Mouse (Mus musculus): ENCODE data around the gene Acoxl.

Gene Acoxl

DNA sequence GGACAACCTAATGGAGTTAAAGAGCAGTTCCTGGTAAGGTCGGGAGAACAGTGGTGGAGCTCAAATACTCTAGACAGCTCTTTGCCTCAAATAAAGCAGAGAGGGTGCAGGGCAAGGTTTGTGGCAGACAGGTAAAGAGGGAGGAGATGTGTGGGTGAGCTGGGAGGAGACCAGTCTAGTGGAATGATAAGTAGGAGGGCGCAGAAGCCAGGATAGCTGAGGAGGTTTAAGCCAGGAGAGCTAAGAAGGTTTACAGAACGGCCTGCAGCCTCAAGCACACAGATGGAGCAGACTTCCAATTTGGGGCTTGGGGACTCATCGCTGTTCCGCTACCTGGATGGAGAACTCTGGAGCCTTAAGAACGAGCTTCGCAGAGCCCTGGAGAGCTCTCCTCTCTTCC, at the start of gene Acoxl:
TSS of gene Acoxl (plus strand) at position 301 of the 400 bp plus-strand sequence.
- DNase-seq (ENCODE audit: extremely low read depth, low read depth, low spot score), result no peak

DNA sequence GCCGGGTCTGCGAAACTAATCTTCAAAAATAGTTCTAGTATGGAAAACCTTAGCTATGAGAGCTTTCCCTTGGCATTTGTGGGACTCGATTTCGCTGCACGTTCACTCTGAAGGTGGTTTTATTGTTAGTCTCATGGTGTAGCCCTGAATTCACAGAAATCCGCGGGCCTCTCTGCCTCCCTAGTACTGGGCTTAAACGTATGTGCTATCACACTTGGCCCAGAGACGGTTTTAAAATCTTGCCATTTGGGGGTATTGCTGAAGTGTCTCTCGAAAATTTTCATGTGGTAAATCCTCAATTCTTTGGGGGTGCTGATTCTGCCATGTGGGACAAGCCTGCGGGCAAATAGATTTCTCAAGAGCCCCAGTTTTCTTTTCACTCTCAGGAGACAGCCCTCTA, 49.5 kb upstream of the Acoxl start:
- no peak for DNase-seq (ENCODE audit: extremely low read depth, low read depth, low spot score)

DNA sequence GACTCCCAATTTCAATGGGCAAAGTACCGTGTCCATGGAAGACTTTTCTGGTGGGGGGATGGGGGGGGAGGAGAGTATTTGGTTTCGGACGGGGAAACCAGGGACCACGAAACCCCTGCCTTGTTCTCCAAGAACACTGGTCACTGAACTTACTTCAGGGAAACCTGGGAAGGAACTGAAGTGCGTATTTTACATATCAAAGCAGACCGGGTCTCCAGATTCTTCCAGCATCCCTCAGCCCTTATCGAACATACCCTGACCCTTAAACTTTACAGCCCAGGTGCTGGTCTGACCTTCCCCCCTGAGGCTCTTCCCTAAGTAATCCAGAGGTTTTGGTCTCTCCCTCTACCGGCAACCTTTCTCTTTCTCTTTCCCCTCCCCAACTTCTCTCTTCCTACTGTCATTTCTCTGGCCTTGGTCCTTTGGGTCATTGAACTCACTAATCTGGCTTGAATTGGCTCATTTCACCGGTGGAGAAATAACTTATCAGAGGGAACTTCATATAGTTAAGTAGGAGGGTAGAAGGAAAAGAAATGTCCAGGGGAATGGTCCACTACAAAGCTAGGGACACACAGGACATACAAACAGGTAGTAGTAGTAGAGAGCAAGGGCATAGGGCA, 48.9 kb upstream of the Acoxl start:
- no peak for DNase-seq (ENCODE audit: extremely low read depth, low read depth, low spot score)

DNA sequence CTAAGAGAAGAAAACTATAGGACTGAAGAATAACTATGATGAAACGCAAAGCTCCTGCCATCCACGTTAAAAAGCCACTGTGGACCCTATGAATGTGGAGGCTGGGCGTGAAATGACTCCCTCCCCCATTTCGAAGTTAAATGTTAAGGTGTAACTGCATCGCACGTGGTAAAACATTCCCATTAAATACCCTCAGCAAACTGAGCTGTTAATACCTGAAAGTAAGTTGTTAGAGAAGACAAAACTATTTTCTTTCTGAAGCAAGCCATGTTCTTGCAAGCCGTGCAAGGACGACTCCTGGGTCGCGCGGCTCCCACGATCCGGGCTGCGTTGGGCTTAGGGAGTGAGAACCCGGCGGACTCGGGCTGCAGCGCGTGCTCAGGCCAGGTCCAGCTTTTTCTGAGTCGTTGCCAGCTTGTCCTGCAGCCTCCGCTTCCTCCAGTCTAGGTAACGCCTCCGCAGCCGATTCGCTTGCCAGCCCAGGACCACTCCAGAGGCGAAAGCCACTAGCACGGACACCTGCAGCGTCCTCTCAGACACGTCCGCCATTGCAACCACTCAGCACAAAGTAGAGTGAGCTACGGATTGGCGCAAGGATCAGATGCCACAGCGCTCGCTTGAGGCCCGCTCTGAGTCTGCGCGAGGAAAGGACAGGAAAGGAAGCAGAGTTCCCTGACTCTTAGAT, 46.6 kb upstream of the Acoxl start, which contains the start of gene Mtln:
TSS of gene Mtln (minus strand) at position 570 of the 685 bp plus-strand sequence.
- DNase-seq (ENCODE audit: extremely low read depth, low read depth, low spot score), result peak; percentile 42

DNA sequence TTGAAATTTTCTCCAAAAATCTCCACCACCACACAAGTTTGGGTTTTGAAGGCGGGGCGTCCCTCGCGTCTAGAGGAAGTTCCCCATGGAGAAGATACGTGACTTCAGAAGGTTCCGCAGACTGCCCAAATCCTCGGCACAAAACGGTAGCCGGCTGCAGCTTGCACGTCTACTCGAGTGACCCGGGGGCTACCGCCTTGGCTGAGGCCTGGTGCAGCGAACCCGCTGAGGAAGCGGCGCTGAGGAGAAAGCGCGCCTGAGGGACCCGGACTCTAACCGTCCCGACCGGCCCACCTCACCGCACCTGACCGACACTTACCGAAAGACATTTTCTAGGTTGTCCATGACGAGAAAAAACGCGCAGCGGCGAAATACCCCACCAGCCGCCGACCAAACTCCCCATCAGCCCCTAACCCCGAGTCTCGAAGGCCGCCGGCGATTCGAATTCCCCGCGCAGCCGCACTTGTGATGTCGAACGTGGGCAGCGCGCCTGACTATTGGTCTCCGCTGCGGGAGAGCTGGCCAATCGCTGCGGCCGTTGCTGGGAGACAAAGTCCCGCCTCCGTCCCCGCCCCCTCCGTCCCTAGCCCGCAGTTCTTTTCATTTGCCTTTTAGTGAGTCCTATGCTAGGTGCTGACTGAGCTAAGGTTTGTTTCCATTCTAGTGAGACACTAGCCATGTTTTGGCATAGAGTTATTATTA, 7.1 kb upstream of the Acoxl start, which contains the start of gene Bub1:
TSS of gene Bub1 (minus strand) at position 465 of the 702 bp plus-strand sequence.
- DNase-seq (ENCODE audit: extremely low read depth, low read depth, low spot score), result no peak

DNA sequence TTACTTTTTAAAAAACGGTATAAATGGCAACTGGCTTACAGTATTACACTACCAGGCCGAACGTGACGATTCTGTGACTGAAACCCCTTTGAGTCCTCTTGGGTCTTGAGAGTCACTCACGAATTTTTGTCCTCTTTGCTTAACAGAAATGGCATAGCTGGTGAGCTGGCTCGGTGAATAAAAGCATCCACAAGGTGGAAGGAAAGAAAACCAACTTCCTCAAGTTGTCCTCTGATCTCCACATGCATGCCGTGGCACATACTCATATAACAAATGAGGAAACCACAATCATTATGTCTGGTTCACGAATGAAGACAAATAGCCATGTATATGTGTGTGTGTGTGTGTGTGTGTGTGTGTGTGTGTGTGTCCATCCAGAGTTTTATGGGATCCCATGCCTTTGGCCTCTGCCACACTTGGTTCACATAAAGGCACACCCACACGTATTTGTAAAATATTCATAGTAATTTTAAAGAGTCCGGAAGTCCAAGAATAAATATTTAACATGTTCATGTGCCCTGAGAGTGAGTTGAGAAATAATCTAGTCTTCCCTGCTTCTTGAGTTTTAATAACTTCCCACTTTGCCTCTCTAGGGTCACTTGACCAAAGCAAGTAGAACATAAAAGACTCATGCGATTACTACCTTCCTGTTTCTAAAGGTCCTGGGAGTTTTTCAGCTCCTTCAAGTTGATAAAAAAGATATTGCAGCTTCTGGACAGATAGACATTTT, 6.4 kb upstream of the Acoxl start:
- no peak for DNase-seq (ENCODE audit: extremely low read depth, low read depth, low spot score)

DNA sequence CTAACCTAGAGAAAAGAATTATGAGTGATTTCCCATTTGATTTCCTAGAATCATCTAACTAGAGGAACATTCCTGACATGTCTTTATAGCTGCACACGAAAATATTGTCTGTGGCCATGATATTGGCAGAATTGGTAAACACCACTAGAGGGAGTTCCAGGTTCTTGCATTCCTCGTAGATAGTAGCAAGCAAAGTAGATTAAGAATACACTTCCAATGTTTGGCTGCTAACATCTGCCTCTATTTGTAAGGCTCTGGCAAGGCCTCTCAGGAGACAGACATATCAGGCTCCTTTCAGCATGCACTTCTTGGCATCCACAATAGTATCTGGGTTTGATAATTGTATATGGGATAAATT, 5.9 kb upstream of the Acoxl start:
- no peak for DNase-seq (ENCODE audit: extremely low read depth, low read depth, low spot score)

DNA sequence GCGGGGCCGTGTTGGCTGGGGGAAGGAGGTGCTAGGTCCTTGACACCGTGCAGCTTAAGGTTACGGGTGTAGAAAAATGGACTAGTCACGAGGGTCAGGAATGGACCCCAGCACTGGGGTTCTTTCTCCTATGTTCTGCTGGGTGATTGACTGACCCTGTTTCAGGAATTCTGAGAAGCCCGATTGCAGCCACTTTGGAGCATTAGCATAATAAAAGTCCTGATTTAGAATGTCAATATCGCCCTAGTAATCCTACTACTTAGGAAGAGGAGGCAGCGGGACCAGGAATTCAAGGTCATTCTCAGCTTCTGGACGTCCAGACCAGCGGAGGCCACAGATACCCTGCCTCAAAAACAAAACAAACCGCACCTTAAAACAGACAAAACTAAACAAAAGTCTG, 749 bp downstream of the Acoxl start:
- DNase-seq (ENCODE audit: extremely low read depth, low read depth, low spot score), result no peak

DNA sequence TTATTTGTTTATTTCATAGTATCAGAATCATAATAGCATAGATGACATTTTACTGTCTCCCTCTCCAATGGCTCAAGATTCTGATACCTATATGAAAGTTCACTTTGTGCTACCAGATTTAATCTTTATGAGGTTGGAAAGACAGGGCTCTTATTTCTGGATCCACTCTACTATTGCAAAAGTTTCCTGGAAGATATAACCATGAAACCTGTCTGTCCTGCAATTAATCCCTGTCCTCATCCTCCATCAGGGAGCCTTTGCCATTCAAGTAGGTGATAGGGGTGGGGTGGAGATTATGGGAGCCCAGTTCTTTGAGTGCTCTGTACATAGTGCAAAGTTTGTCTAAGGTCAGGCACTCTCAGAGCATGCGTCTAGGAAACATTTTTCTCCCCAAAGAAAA, 2.7 kb downstream of the Acoxl start:
- peak; percentile 95 for DNase-seq (ENCODE audit: extremely low read depth, low read depth, low spot score)

DNA sequence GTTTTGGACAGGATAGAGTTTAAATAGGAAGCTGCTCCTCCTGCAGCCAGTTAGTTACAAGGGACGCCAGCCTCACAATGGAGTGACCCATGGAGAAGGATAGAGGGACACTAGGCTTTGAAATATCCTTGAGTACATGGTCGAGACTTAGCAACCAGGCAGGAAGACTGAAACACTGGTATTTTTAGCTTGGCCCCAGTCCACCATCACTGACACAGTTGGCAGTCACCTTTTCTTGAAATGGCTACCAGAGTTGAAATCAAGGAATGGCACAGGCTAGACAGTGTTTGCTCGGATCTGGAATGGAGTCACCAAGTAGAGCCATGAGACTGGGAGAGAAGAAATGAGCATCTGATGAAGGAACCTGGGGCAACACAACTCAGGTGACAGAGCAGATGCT, 3.7 kb downstream of the Acoxl start:
- DNase-seq (ENCODE audit: extremely low read depth, low read depth, low spot score), result no peak

DNA sequence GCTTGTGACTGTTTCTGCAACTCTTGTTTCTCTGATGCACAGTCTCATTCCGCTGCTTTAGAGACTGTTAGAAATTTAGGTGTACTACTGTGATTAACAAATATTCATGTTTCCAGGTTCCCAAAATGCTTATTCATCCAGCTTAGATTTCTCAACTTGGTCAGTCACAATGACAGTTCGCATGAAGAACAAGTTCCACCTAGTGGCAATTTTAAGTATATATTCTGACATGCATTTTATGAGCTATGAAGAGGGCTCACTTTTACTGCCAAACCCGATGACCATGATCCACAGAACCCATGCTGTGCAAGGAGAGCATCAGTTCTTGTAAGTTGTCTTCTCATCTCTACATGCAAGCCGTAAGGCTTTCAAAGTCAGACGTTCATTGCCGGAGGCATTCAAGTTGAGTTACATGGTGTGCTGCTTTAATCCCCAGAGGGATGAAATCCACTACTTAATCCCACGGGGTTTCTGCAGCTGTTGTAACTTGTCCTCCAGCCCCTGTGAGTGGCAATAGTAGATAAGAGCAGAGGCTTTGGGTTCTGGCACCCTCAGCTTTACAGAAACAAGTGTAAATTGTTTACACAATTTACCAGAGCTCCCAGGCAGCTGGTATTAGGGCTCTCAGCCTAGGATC, 6.8 kb downstream of the Acoxl start:
- peak; percentile 93 for DNase-seq (ENCODE audit: extremely low read depth, low read depth, low spot score)

DNA sequence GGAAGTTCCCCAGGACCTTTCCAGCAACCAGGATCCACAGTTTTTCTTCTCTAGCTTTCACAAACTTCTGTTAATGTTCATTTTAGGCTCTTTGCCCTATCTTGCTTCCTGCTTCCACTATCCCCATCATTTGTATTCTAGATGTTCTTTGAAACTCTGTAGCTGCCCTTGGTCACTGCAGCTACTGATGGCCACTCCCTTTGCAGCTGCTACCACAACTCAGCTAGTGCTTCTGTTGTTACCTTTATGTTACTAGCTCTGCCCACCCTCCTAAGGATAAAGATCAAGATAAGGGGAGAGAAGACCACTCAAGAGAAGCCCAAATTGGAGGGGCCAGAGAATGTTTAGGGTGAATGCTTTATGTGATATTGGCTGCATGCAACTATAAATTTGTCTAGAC, 7.3 kb downstream of the Acoxl start:
- DNase-seq (ENCODE audit: extremely low read depth, low read depth, low spot score), result no peak

DNA sequence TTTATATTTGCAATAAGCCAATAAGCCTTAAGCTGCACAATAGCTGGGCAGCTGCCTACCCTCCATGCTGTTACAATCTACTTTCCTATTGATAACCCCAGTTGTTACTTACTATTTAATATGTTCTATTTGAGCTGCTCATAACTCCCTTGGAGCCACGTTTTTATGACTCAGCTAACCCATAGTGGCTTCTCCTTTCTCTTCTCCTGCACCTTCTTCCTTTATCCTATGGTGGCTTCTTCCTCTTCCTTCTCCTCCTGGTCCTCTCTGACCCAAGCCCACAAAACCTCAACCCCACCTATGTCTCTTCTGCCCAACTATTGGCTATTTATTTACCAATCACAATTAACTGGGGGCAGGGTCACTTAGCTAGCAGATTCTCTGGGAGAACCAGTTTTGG, 7.9 kb downstream of the Acoxl start:
- DNase-seq (ENCODE audit: extremely low read depth, low read depth, low spot score), result no peak

DNA sequence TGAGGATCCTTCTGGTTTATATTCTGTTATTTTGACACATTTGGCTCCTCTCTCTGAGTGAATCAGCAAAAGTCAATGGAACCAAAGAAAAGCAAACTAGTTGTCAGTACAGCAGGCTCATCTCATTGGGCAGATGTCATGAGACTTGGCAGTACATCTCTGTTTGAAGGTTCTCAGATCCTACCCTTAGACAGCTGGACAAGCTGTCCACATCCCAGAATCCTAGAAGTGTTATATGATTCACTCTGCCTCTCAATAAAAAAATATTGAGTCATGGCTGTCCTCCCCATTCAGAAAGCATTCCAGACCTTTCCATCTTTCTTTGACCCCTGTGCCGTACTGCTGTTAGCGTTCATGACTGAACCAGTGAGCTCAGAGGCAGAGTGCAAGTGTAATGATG, 11.7 kb downstream of the Acoxl start:
- DNase-seq (ENCODE audit: extremely low read depth, low read depth, low spot score), result no peak

DNA sequence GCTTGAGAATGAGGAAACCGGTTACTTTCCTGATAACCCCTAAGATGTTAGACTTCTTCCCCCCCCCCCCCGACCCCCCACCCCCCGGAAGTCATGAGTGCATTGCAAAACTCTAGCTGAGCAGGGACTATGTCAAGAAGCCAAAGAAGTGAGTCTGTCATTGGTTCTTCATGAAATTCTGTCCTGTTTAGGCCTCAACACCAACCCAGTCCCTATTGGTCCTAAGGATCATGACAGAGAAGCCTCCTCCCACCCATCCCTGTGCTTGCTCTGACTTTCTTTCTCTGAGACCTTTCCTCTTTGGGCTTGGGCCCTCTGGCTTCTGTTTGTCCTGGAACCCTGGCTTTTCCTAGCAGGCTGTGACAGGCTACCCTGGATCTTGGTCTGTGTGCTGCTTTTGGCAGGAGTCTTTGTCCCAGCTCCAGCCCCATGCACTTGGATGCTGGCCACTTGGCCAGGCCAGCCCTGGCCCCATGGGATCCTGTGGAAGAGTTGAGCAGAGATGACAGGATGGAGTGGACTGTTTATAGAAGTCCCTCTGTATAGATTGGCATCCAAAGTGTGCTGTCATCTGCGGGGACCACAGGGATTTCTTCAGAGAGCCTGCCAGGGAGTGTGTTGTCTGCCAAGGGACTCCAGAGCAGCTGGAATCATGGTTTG, 15.8 kb downstream of the Acoxl start:
- DNase-seq (ENCODE audit: extremely low read depth, low read depth, low spot score), result no peak

DNA sequence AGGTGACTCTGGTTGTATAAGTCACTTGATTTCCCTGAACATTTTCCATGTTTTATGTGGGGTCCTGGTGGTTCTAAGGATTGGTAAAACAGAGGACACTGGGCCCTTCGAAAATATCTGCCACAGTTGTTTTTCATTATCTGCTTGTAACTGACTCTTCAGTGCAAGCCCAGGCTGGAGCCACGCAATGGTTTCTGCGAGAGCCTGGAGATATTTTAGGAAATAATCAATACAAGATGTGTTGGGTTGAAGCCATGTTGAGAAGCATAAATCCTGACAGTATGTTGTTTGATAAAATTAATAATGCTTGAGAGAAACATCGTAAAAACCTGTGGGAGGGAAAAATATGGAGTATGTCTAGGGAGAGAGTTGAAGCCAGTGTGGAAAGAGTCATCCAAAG, 25.7 kb downstream of the Acoxl start:
- no peak for DNase-seq (ENCODE audit: extremely low read depth, low read depth, low spot score)

DNA sequence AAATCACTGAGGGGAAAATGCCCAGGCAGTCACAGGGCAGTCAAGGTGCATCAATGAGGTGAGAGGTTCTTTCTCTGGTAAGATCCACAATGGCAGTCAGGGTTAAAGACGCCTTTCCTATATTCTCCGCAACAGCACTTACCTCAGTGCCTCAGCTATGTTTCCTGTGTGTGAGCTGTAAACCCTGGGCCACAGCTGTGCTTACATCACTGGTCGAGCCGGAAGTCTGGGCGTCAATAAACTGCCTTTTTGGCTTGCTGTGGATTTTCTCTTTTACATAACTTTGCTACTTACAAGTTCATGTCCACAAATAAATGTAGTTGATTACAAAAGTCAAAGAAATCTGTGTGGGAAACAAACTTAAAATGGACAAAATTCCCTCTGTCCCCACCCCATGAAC, 42.4 kb downstream of the Acoxl start:
- DNase-seq (ENCODE audit: extremely low read depth, low read depth, low spot score), result no peak

DNA sequence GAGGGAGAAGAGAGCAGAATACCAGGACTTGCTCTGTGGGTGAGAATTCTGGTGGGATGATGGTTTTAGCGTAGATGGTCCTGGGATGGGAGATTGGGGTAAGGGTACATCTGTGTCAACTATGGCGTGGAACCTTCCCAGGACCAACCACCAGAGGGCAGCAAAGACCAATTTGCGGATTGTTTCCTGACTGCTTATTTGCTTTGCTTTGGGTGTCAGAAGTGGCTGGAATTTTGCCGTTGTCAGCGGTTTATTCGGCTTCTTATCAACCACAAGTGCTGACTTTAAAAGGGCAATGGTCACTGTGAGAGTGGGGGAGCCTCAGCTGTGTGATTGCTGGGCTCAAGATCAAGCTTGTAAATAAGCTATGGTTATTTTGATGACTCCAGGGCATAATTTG, 50.8 kb downstream of the Acoxl start:
- no peak for DNase-seq (ENCODE audit: extremely low read depth, low read depth, low spot score)

DNA sequence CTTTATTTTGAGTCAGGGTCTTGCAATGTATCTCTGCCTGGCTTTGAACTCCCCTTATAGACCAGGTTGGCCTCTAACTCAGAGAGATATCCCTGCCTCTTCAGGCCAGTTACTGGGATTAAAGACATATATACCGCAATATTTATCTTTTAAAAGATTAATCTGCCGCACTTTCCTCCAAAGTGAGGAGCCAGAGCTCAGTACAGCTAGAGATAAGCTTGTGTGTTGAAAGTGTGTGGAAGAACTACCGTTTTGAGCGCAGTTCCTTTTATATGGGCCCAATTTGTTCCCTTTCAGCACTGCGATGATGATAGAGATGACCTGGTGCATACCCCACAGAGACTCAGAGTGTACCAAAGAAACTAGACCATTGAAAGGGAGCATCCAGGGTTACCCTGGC, 51.3 kb downstream of the Acoxl start:
- DNase-seq (ENCODE audit: extremely low read depth, low read depth, low spot score), result no peak

DNA sequence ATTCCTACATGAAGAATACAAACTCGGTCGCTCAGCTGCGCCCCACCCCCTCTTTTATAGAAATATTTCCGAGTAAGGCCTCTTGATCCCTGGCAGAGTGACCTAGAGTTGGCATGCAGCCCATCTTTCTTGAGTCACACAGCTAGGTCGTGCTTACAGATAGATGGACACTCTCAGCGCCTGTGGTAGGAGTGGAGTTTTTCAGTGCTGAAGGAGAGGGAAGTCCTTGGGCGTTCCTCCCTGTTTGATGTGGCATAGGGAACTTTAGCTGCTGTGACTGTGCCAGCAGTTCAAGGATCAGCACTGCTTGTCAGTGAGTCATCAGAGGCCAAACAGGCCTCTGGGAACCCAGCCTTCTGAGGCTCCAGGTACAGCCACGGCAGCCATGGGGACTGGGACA, 51.9 kb downstream of the Acoxl start:
- no peak for DNase-seq (ENCODE audit: extremely low read depth, low read depth, low spot score)

DNA sequence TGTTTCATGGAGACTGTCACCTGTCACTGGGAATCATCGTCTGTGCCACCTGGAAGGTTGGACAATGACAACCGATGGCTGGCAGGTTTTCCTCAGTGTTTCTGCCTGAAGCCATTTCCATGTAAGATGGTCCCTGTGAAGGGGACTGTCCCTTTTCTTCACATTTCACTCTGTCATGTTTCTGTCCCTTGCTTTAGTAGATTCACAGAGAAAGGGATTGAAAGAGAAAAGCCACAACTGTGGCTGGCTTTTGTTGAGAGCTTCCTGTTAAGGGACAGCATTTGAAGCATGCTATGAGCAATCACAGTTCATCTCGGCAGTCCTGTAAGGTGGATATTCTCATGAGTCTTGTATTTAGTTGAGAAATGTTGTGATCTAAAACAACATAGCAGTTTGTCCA, 52.4 kb downstream of the Acoxl start:
- no peak for DNase-seq (ENCODE audit: extremely low read depth, low read depth, low spot score)
